Mouse (Mus musculus) intestine, embryonic 14.5 days (tissue): Measurements from ENCODE around the gene 4932429P05Rik. TPM values are rescaled to one million over a fixed set of nuclear protein-coding genes. Genes with fewer than 3 reads are reported as not detected.

Experiments used
- ATAC-seq: fragments of 200-750 bp; cut with Nextera tagmentation; replicated peaks from 2 replicates; pipeline ENCODE4 v1.8.0; 2017; ENCODE audit warnings: low read depth, moderate number of reproducible peaks, moderate TSS enrichment, moderate library complexity; ENCODE audit not compliant: low FRiP score, low TSS enrichment
- DNase-seq: peaks from one replicate; pipeline ENCODE4 v3.0.0-alpha.2; 2018; ENCODE audit warnings: low spot score
- H3K27ac ChIP-seq: fragments of 300-500 bp; sonication (generic); 2 replicates; pipeline ENCODE4 v1.5.1; 2014; ENCODE audit warnings: low read depth, mild to moderate bottlenecking, control low read depth
- H3K27me3 ChIP-seq: fragments of 300-500 bp; sonication (generic); replicated peaks from 2 replicates; pipeline ENCODE4 v1.6.1; 2014; ENCODE audit warnings: low read length, control low read depth; ENCODE audit not compliant: control insufficient read depth, insufficient read depth
- H3K36me3 ChIP-seq: fragments of 300-500 bp; sonication (generic); 2 replicates; pipeline ENCODE4 v1.6.1; 2014; ENCODE audit warnings: low read length, control low read depth; ENCODE audit not compliant: control insufficient read depth, insufficient read depth
- H3K4me1 ChIP-seq: fragments of 300-500 bp; sonication (generic); replicated peaks from 2 replicates; pipeline ENCODE4 v1.6.1; 2014; ENCODE audit warnings: low read length, control low read depth, mixed read lengths; ENCODE audit not compliant: control insufficient read depth, insufficient read depth
- H3K4me2 ChIP-seq: fragments of 300-500 bp; sonication (generic); 2 replicates; pipeline ENCODE4 v1.6.1; 2014; ENCODE audit warnings: low read length
- H3K4me3 ChIP-seq: fragments of 300-500 bp; sonication (generic); 2 replicates; pipeline ENCODE4 v1.5.1; 2014; ENCODE audit warnings: low read depth, low read length, control low read depth, mixed read lengths
- H3K9ac ChIP-seq: fragments of 300-500 bp; sonication (generic); 2 replicates; pipeline ENCODE4 v1.6.1; 2014; ENCODE audit warnings: mild to moderate bottlenecking, low read length
- H3K9me3 ChIP-seq: fragments of 300-500 bp; sonication (generic); 2 replicates; pipeline ENCODE4 v1.6.1; 2016; ENCODE audit warnings: low read length, control low read depth; ENCODE audit not compliant: control insufficient read depth
- polyA plus RNA-seq: library from polyadenylated mRNA; unstranded; fragments of >200 nt; fragmentation: Nextera tagmentation; extraction: Ambion mirVana; gene quantifications from 2 replicates; pipeline ENCODE4 v1.2.1, GENCODE M21; 2014

4932429P05Rik gene
- polyA plus RNA-seq: not detected in 2 replicates

DNA sequence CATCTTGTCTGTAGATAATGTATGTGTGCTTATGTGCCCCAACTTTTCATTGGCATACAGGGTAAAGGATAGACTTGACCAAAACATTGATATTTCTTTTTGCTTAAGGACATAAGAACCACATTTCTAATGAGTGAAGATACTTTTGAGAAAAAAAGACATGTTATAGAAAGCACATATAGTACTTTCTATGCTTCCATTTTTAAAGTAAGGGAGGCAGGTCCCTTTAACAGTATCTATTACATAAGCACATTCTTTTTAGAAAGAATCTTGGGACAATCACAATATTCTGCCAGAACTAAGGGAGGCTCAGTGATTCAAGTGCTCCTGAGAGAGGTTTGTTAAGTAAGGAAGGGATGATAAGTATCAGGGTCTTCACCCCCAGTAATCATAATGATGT is at the start of gene 4932429P05Rik:
TSS of gene 4932429P05Rik (plus strand) at position 301 of the 400 bp plus-strand sequence.
- Histone ChIP-seq H3K9me3 (no peaks in the 10 kb centered on the region), H3K4me1 (no peaks in the 10 kb centered on the region), H3K4me2 (no peak within 1 kb of the TSS), H3K36me3 (no peaks in the 10 kb centered on the region), H3K9ac (no peak within 1 kb of the TSS), H3K27ac (no peak within 1 kb of the TSS), H3K4me3 (no peak within 1 kb of the TSS), H3K27me3 (no peaks in the 10 kb centered on the region)
- no peak for ATAC-seq
- no peak for DNase-seq

Other genes starting within 250 kb of the 4932429P05Rik start
- not detected in 2 replicates for gene 4930415L06Rik, start 180.6 kb downstream of the 4932429P05Rik start, polyA plus RNA-seq